Mouse (Mus musculus) layer of hippocampus, adult 11-12 months (tissue): Measurements from ENCODE around the gene Myo9a.
A peak's percentile ranks its signal among the peaks of the same experiment; 100 is the strongest.
"Not testable (repeated sequence)": the region's sequence is repeated elsewhere in the genome, so short reads cannot be mapped to it uniquely, and the experiment has no call there.

Source experiments
- DNase-seq: peaks from one replicate; pipeline ENCODE4 v3.0.0; 2022; ENCODE audit warnings: low spot score

The Myo9a gene

DNA sequence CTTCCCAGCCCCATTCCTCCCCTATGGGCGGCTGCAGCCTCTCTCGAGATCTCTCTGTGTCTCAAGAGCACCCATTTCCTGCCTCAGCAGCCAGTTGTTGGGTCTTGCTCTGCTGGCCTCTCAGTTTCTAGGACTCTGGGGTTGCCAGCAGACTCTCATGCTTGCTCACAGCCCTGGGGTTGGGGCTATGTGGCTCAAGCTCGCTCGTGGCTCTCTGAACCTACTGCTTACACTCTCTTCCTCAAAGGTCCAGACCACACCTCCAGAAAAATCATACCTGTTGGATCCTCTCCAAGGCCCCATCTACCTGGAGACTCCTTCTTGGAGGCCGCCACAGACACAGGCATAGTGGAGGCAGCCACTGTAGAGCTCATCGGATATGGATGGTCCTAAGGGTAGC, 198.8 kb downstream of the Myo9a start:
- no peak for DNase-seq

DNA sequence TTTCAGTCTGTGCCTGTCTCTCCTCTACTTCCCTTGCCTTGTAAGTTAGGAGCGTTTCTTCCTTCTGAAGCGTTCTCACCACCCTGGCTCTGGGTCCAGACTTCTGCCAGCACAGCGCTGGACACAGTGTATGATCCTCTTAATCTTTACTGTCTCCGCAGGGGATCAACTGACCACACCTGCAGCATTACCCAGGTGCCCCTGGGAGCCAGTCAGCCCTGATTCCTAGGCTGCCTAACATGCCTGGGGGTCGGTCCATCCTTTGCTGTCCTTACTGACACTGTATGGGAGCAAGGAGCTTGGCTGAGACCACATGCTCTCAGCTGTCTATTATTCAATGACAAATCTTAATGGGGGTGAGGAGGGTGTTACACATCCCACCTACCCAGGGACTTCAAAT, 199.3 kb downstream of the Myo9a start:
- no peak for DNase-seq

DNA sequence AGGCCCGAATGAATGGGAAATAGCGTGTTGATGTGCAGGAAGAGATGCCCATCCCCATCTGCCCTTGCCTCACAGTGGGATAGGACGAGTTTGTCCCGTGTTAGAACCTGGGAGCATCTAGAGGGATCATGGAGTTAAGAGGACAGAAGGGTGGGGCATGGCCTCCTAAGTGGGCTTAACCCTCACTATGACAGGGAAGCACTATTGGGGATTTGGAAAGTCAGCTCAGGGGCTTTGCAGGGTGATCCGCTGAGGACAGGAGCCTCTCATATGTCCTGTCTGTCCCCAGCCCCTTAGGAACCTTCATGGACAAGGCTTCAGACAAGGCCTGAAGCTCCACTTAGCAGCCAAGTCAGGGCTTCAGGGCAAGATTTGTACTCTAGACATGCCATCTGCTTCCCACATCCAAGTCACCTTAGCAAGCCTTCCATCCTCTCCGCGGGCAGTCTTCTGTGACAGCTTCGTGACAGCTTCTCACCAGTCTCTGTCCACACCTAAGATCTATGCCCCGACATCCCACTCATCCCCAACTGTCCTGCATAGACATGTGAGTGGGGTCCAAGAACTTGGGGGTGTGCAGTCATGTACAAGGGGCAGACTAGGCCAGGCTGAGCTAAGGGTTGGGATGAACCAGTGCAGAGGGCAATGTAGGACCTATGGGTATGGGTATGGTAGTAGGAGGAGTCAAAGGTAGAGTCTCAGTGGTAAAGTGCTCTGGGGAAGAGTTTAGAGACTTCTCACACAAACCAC, 200.5 kb downstream of the Myo9a start:
- DNase-seq = no peak

DNA sequence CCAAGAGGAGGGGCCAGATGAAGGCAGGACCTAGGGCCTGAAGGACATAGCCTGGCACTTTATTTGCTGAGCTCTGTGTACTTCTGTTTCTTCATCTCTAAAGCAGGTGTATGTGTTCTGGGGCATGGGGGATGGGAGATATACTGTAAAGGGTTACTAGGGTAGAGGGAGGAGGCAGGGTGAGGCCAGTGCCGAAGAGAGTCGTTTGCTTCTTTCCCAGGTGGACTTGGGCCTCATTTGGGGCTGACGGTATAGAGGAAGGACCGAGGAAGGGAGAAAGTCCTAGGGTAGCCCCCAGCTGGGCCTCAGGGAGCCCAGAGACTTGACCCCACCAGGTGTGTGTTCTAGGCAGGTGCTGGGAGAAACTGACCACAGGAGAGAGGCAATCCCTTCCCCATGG, 201.2 kb downstream of the Myo9a start:
- DNase-seq = no peak

DNA sequence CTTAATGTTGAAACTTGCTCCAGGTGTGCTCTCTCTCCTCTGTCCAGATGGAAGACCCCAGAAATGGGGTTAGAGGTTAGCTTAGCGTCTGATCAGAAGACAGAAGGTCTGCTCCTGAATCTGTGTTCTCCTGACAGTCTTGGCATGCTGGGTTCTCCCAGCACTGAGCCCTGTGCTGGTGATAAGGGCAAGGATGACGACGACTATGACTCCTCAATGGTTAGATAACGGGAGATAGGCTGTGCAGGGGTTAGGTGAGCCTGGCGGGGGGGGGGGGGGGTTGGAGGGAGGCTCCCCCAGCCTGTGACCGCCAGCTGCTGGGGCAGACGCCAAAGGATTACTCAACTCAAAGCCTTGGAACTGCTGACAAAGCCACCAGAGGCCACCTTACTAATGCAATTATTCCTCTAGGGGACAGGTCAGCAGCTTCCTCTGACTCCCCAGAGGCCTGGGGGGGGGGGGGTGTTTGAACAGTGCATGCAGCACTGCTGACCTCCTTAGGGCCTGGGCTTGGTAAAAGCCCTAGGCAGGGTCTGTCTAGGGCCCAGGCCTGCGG, 201.9 kb downstream of the Myo9a start:
- no peak for DNase-seq

DNA sequence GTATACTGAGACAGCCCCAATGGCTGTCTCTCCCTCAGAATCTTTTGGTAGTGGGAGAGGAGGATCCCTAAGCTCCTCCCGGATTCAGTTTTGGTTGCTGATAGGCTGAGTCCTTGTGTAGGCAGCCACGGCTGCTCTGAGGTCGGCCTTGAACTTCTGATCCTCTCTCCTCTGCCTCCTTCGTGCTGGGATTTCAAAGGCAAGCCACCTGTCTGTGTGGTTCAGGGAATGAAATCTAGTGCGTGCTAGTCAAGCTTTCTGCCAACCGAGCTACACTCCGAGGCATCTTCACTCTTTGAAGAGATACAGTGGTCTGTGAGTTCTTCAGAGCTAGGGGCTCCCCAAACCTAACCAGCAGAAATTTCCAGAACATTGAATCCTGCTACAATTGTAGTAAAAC, 202.9 kb downstream of the Myo9a start:
- no peak for DNase-seq

DNA sequence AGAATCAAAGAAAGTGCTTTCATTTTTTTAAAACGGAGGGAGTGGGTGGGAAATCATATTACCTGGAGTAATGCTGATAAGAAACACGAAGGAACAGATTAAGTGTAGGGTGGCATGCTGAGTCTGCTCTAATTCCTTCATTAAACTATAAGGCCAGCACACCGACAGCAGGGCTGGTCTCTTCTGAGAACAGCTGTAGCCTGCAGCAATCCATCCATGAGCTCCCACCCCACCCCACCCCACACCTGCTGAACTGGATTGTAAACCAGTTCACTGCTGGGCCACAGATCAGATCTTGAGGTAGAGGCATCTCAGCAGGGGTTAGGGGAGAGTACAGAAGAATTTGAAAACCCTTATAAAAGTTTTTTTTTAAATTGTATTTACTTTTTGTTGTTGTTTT, 204.5 kb downstream of the Myo9a start:
- DNase-seq = no peak

DNA sequence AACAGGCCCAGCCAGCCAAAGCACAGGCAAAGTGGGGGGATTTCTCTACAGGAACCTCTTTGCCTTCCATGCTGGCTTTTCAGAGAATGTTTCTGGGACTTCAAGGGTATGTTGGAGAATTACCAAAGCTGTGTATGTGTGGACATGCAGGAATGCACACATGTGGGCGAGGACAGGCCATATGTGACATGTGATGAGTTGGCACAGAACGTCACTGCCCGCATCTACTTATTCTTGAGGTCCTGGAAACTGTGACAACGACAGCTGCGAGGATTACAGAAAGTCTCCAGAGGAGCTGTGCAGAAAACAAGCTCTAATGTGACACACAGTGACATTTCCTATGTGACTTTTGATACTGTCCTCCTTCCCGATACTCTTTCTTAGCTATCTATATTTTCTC, 205.0 kb downstream of the Myo9a start:
- DNase-seq = no peak

DNA sequence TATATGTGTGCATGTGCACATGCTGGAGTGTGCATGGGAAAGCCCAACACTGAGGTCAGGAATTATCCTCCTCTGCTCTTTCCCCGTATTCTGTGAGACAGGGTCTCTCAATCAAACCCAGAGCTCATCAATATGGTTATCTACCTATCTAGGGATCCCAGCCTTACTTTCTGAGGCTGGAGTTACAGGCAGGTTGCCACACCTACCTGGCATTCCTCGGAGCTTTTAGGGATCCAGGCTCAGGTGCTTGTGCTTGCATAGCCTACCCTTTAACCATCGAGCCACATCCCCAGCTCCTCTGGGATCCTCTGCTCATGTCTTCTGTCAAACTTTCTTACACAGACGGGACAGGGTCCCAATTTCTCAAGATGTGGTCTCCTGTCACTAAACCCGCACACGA, 205.8 kb downstream of the Myo9a start:
- no peak for DNase-seq

DNA sequence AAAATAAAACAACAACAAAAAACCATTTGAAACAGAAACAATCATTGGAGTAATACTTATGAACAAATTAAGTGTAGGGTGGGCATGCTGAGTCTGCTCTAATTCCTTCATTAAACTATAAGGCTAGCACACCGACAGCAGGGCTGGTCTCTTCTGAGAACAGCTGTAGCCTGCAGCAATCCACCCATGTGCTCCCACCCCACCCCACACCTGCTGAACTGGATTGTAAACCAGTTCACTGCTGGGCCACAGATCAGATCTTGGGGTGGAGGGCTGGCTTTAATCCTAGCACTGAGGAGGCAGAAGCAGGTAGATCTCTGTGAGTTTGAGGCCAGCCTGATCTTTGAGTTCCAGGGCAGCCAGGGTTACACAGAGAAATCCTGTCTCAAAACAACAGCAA, 207.4 kb downstream of the Myo9a start:
- DNase-seq = not testable (repeated sequence)

DNA sequence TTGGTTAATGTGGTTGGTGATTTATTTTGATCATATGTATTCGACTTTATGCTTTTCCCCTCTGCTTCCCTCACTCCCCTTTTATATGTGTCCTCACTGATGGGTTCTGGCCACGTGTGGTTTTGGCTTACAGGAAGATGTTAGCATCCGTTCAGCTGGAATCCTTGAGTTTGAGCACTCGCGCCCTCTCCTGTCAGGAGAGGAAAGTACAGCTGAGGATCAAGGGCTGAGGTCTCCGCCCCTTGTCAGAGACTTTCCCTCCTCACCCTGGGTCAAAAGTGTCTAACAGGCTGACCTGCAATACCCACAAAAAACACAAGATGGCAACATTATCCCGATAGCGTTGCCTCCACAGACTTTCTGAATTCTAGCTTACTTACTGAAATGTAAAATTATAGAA, 208.6 kb downstream of the Myo9a start:
- DNase-seq = peak; percentile 78

DNA sequence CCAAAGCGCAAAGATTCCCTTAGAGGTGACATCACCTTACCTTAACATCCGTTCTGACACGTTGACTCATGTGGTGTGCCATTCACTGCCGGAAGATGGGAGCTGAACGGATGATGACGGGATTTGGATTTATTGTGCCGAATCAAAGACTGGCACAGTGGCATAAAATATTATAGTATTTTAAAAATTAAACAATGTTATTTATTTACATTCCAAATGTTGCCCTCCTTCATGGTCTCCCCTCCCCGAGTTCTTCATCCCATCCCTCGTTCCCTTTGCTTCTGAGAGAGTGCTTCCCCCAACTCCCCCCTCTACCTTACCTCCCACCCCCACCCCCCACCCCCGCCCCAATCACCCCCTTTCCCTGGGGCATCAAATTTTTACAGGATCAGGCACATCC, 209.9 kb downstream of the Myo9a start, which contains the start of gene Nr2e3:
Gene Nr2e3, minus strand, starts transcription at position 101 of the 400 bp plus-strand sequence.
- no peak for DNase-seq

DNA sequence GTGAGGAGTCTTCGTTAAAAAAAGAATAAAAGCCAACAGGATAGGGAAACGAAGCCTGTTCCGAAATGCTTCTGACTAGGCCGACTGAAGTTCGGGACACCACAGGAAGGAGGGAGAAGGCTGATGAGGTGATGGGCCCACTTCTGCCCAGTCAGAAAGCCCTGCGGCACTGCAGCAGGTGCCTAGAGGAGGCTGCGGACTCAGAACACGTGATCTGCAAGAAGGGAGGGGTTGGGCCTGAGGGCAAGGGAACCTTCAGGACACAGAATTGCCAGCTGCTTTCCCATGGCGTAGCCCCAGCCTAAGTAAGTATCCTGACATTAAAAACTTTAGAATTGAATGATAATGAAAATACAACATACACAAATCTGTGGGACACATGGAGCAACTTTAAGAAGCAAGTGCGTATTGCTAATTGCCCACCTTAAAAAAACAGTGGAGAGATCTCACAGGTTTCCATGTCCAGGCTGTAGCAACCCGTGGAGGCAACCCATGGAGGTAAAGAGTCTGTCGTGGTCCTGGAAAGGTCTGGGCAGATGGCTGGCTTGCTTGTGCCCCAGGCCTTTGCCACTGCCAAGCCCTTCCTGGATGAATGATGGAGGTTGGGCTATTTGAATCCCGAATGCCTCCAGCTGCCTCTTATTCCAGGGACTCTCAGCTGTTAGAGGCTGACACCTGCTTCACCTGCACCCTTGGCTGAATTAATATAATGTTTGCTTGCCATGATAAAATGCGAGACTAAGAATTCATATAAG, 210.7 kb downstream of the Myo9a start:
- no peak for DNase-seq

DNA sequence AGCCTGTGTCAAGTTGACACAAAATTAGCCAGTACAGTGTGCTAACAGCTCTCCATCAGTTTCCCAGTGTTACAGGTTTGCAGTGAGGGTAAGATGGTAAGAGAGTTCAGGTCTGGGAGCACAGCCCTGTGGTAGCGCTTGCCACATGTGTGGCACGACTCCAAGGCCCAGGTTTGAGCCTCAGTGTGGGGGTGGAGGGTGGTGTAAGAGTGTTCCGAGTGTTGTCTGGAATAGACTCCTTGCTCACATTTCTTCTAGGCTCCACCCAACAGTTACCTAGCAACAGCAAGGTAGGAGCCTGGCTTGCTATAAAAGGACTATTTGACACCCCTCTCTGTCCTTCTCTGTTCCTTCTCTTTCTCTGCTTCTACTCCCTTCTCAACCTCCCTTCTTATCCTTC, 213.7 kb downstream of the Myo9a start:
- DNase-seq = no peak

DNA sequence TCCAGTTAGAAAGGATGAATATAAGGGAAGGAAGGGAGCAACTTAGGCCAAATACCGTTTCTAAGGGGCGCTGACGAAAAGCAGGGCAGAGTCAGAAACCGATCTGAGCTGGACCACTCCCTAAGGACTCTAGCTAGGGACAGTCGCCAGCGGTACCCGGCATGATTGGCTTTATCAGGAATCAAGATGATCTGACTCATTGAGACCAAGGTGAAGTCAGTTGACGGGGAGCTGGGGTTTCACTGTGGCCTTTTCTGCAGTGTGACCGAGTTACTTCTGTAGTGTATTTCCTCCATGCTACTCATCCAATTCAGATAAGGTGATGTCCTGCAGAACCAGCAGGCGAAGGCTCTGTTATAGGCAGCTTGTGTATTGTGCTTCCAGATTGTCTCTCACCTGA, 214.3 kb downstream of the Myo9a start:
- DNase-seq = no peak

DNA sequence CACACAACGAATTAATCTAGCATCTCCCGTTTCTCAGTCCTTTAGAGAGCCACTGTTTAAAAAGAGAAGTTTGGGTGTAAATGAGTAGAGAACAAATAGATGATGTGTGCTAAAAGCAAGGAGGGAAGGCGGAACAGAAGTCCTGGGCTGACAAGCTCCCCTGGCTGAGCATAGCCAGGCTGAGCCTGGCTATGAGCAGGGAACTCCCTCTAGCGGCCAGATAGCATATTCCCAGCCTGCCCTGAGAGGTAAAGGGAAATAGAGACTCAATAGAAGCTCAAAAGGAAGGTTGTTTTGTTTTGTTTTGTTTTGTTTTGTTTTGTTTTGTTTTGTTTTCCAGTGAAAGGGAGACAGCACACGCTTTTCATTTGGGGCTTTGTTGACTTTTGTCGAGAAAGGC, 218.7 kb downstream of the Myo9a start:
- DNase-seq = peak; percentile 66

DNA sequence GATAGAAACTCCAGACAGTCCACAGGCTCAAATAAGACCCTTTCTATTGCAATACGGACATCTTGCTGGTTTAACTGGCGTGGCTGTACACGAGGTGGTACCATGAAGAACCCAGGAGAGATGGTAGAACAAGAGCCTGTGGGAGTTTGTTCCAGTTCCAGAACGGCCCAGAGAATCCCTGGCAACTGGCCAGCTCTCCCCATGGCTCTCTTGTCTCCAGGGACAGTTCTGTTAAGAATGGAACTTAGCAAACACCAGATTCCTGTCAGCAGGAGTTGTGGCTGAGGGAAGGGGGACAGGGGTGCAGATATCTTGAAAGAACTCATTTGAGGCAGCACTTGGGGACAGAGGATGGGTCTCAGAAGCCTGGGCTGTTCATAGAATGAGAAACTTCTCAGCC, 220.6 kb downstream of the Myo9a start:
- no peak for DNase-seq
